Mouse (Mus musculus) CH12.LX (cell line): ENCODE results near the gene Il34.

Experiments
- CHD1 ChIP-seq: IDR thresholded peaks from 2 replicates; pipeline ENCODE4 v1.6.1; 2012; ENCODE audit warnings: low read depth, low read length, improper control_type of control experiment, inconsistent platforms
- CTCF ChIP-seq, 2 experiments: IDR thresholded peaks in 1 of 2; conservative IDR thresholded peaks in 1 of 2; 2 replicates each; pipeline ENCODE4 v1.5.1; 2011 to 2012; ENCODE audit warnings: low read depth in 2 of 2, low read length in 2 of 2, improper control_type of control experiment in 1 of 2, inconsistent platforms in 1 of 2, mild to moderate bottlenecking in 1 of 2, moderate library complexity in 1 of 2
- EP300 ChIP-seq: IDR thresholded peaks from 2 replicates; pipeline ENCODE4 v1.6.1; 2011; ENCODE audit warnings: low read length, improper control_type of control experiment
- MAX ChIP-seq: IDR thresholded peaks from 2 replicates; pipeline ENCODE4 v1.6.1; 2011; ENCODE audit warnings: low read length, improper control_type of control experiment
- MEF2A ChIP-seq: IDR thresholded peaks from 2 replicates; pipeline ENCODE4 v1.6.1; 2014; ENCODE audit warnings: low read depth, mild to moderate bottlenecking, inconsistent platforms, low read length, improper control_type of control experiment, borderline replicate concordance
- NRF1 ChIP-seq: IDR thresholded peaks from 2 replicates; pipeline ENCODE4 v1.6.1; 2014; ENCODE audit warnings: low read depth, mild to moderate bottlenecking, inconsistent platforms, low read length, improper control_type of control experiment, moderate library complexity
- ZNF384 ChIP-seq: IDR thresholded peaks from 2 replicates; pipeline ENCODE4 v1.6.1; 2012; ENCODE audit warnings: low read depth, low read length, improper control_type of control experiment, inconsistent platforms

DNA sequence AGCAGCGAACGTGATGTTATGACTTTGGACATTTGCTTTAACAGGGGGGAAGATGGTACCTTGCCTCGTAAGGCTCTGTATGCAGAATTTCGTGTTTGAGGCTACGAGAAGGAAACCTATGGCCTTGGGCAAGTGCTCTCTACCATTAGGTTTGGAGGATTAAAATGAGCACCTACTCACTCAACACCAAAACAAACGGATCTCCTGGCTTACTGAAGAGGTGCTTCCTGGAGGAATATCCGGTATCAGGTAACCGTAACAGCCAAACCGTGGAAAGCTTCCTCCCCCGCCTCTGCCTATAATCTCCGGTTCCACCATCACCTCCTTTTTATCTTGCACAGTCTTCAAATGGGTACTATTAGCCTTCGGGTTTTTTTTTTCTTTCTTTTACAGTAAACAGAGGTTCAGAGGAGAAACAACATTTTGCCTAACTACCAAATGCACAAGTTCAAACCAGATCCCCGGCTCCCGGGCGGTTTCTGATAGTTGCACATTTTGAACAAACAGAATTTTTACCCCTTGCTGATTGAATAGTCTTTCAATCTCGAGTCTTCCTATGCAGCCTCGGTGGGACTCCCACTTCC lies 40.2 kb upstream of the Il34 start:
- TF ChIP-seq CTCF (conservative IDR thresholded peaks at IDR 0.05 in 1 of 2, IDR thresholded peaks at IDR 0.05 in 1 of 2; ENCODE audit: low read depth in 2 of 2, low read length in 2 of 2) (no peak), CHD1 (peak; percentile 37; the same call in 1 of the 2 replicates), NRF1 (no peak), ZNF384 (no peak), MEF2A (no peak), MAX (no peak), EP300 (no peak)
